Mouse (Mus musculus) thymus, adult 2 months (tissue): ENCODE data around the gene Sesn2. TPM values are rescaled to one million over a fixed set of nuclear protein-coding genes. Genes with fewer than 3 reads are reported as not detected.

Experiments
- DNase-seq: peaks from one replicate; pipeline ENCODE4 v3.0.0; 2021
- H3K27ac ChIP-seq: fragments of 200-500 bp; 2 replicates; pipeline ENCODE4 v1.5.1; 2012; ENCODE audit warnings: low read length, control low read depth; ENCODE audit not compliant: control insufficient read depth, insufficient read depth
- H3K27me3 ChIP-seq: fragments of 200-500 bp; 2 replicates; pipeline ENCODE4 v1.6.1; 2012; ENCODE audit warnings: mild to moderate bottlenecking, low read length, moderate library complexity, mixed read lengths; ENCODE audit not compliant: control insufficient read depth, insufficient read depth
- H3K36me3 ChIP-seq: fragments of 200-500 bp; 2 replicates; pipeline ENCODE4 v1.6.1; 2012; ENCODE audit warnings: mild to moderate bottlenecking, low read length, moderate library complexity; ENCODE audit not compliant: control insufficient read depth, insufficient read depth
- H3K4me1 ChIP-seq: fragments of 200-500 bp; replicated peaks from 2 replicates; pipeline ENCODE4 v1.6.1; 2012; ENCODE audit warnings: low read length; ENCODE audit not compliant: control insufficient read depth, insufficient read depth
- H3K4me3 ChIP-seq: fragments of 200-500 bp; 2 replicates; pipeline ENCODE4 v1.5.1; 2012; ENCODE audit warnings: mild to moderate bottlenecking, low read length, control low read depth, moderate library complexity; ENCODE audit not compliant: control insufficient read depth, insufficient read depth
- CTCF ChIP-seq: fragments of 200-500 bp; IDR thresholded peaks from 2 replicates; pipeline ENCODE4 v1.5.1; 2012; ENCODE audit warnings: mild to moderate bottlenecking, control low read depth, low read length, moderate library complexity, borderline replicate concordance; ENCODE audit not compliant: control insufficient read depth, poor library complexity, insufficient read depth; ENCODE audit errors: extremely low read depth
- POLR2A ChIP-seq: fragments of 200-500 bp; IDR thresholded peaks from 2 replicates; pipeline ENCODE4 v1.6.1; 2012; ENCODE audit warnings: mild to moderate bottlenecking, low read length, control low read depth, moderate library complexity; ENCODE audit not compliant: control insufficient read depth, poor library complexity, insufficient read depth; ENCODE audit errors: extremely low read depth
- WGBS: fragments of 180-500 bp; shearing (Covaris S2); methylation state at CpG from one replicate; pipeline ENCODE4 v1.1.7; 2018; 5-methylcytosine and 5-hydroxymethylcytosine counted together
- polyA plus RNA-seq: library from polyadenylated mRNA; depleted of rRNA; stranded (reverse); fragments of >200 nt; gene quantifications from 2 replicates; pipeline ENCODE4 v1.2.3, GENCODE M21; 2012

Gene Sesn2
- polyA plus RNA-seq, 1 experiment: 13.2 TPM

DNA sequence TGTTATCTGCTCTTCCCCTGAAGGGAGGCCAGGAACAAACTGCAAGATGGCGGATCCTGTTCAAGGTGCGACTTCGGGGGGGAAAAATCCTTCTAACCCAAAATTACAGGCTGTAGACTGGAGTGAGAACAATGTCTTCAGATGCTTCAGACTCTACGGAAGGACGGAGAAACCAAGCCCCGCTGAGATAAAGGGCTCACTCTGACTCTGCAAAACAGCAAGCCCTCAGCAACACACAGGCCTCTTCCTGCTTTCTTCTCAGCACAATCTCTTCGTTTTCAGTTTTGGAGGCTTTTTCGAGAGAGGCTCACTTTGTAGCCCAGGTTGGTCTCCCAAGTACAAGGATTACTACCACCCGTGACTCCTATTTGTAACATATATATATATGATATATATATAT, 36.9 kb downstream of the Sesn2 start:
- no peak for DNase-seq
- 41% methylated on average over 9 of the region's 9 CpGs for WGBS
- Histone ChIP-seq H3K36me3 (no peaks in the 10 kb centered on the region), H3K27me3 (no peaks in the 10 kb centered on the region), H3K4me1 (no peaks in the 10 kb centered on the region), H3K27ac (no peak overlapping the region), H3K4me3 (no peak overlapping the region)
- no peak for TF ChIP-seq CTCF
- no peak for TF ChIP-seq POLR2A

DNA sequence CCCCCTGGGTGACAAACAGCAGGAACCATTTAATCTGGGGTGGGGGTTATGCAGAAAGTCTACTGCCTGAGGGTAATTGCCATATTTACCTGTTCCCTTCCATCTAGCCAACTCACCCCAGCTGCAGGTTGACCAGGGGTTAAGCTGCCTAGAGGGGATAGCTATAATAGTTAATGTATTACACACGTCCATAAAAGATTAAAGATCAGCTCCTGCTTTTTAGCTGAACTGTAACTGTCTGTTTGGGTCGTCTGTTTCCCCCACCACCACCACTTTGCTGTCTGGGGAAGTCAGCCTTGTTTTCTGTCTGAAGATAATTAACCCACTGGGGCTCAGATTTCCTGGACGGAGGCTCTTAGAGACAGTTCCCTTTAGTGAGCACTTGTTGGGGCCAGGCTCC, 40.4 kb downstream of the Sesn2 start:
- TF ChIP-seq POLR2A (no peak), CTCF (no peak)
- no peak overlapping the region for H3K27ac ChIP-seq
- 24% methylated on average over 3 of the region's 3 CpGs for WGBS

DNA sequence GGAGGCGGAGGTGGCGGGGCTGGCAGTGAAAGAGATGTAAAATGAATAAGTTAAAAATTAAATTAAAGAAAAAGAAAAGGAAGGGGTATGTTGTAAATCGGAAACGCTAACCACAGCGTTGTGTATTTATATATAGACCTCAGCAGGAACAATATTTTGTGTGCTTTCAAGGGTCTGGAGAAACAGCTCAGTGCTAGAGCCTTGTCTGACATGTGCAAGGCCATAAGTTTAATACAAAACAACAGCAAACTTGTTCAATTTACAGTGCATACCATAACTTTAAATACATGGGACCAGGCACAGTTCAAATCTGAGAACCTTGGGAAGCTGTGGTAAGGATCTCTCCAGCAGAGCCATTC, 46.1 kb downstream of the Sesn2 start:
- Histone ChIP-seq H3K4me1 (peaks cover 7% of the 10 kb centered on the region), H3K27me3 (no peaks in the 10 kb centered on the region), H3K36me3 (peaks cover 13% of the 10 kb centered on the region), H3K4me3 (peak overlapping the region; percentile 95; the same call in 1 of the 2 replicates), H3K27ac (no peak overlapping the region)
- DNase-seq: no peak
- WGBS: under 1% methylated on average over 5 of the region's 5 CpGs
- TF ChIP-seq CTCF (no peak), POLR2A (no peak)

More for the DNA sequence above, 40.4 kb downstream of the Sesn2 start:
- DNase-seq: no peak
- H3K27me3 ChIP-seq: no peaks in the 10 kb centered on the region
- H3K36me3 ChIP-seq: no peaks in the 10 kb centered on the region
- H3K4me3 ChIP-seq: no peak overlapping the region
- H3K4me1 ChIP-seq: no peaks in the 10 kb centered on the region

DNA sequence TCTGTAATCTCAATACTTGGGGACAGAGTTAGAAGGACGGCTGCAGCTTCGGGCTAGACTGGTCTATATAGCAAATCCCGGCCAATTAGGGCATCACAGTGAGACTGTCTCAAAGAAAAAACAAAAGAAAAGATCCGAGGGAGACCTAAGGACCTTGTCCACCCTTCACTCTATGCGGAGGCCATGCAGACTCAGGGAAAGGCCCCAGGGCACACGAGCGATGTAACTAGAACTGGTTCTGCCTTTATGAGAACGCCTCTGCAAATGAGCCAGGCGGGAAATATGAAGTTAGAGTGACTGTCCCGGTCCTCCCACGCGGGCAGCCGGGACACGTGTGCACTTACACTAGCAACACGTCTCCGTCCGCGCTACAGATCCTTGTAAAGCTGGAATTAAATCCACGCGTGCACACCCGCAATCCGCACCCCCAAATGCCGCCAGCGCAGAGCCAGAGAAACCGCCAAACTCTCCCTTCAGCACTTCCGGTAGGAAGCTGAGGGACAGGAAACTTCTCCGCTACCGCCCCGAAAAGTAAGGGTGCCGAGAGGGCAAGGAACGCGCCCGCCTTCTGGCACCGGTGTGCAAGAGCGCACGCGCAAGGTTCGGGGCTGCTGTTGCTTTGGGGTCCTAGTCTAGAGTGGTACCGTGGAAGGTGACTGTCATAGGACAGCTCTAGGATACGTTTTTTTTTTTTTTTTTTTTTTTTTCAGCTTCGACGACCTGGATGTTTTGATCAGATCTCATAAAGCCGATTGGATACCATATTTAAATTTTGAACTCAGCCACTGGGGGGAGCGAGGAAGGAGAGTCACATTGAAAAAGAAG, 46.7 kb downstream of the Sesn2 start, which contains the start of gene Med18:
Med18 (minus strand) TSS at position 492 of the 825 bp plus-strand sequence.
- WGBS: under 1% methylated on average over 44 of the region's 44 CpGs
- H3K36me3 ChIP-seq: peaks cover 18% of the 10 kb centered on the region
- H3K27me3 ChIP-seq: no peaks in the 10 kb centered on the region
- DNase-seq: peak; percentile 96
- peak within 1 kb of the TSS; percentile 22; the same call in 1 of the 2 replicates for H3K27ac ChIP-seq
- H3K4me3 ChIP-seq: peak within 1 kb of the TSS; percentile 95
- TF ChIP-seq CTCF (peak; percentile 51; the same call in 1 of the 2 replicates), POLR2A (peak; percentile 55; the same call in 1 of the 2 replicates)
- H3K4me1 ChIP-seq: peaks cover 7% of the 10 kb centered on the region

DNA sequence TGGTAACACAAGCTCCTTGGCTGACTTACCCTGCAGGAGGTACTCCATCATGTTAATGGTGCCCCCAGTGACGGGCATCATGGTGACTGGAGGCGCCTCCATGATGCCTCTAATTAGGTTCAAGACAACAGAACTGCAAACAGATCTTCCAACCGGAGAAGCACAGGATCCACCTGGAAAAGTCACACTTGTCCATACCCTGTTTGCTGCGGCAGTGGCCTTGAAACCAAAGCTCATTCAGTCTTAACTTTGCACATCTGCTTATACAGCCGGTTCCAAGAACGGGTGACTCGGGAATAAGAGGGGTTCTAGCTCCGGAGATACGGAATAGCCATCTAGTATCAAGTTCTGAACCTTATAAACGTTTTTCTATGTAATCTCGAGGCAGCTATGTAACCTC, 47.5 kb downstream of the Sesn2 start:
- Histone ChIP-seq H3K4me3 (peak overlapping the region; percentile 41), H3K27ac (no peak overlapping the region), H3K4me1 (peaks cover 7% of the 10 kb centered on the region), H3K36me3 (peaks cover 25% of the 10 kb centered on the region), H3K27me3 (no peaks in the 10 kb centered on the region)
- TF ChIP-seq POLR2A: no peak
- TF ChIP-seq CTCF: no peak
- WGBS: 6% methylated on average over 11 of the region's 11 CpGs
- DNase-seq: peak; percentile 3

DNA sequence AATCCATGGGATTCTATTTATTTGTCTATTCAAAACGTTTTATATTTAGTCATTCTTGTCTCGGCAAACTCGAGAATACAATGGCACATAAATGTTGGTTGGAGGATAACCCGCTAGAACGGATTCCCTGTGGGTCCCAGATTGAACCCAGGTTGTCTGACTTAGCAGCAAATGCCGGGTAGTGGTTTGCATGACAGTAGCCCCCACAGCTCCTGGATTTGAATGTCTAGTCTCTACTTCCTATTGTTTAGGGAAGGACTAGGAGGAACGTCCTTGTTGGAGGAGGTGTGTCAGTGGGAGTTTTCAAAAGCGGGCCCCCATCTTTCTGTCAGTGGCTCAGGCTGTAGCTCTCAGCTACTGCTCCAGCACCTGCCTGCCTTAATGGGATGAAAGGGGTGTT, 50.1 kb downstream of the Sesn2 start:
- Histone ChIP-seq H3K4me1 (peaks cover 7% of the 10 kb centered on the region), H3K4me3 (no peak overlapping the region), H3K27me3 (no peaks in the 10 kb centered on the region), H3K27ac (no peak overlapping the region), H3K36me3 (peaks cover 34% of the 10 kb centered on the region)
- 94% methylated on average over 8 of the region's 8 CpGs for WGBS
- no peak for TF ChIP-seq CTCF
- no peak for TF ChIP-seq POLR2A
- no peak for DNase-seq
